Mouse (Mus musculus) hindbrain, postnatal 0 days (tissue): Measurements from ENCODE around the gene Cemip. TPM values are rescaled to one million over a fixed set of nuclear protein-coding genes. Genes with fewer than 3 reads are reported as not detected.
A peak's percentile ranks its signal among the peaks of the same experiment; 100 is the strongest.

Experiments
- ATAC-seq: fragments of 200-750 bp; cut with Nextera tagmentation; 2 replicates; pipeline ENCODE4 v1.8.0; 2017; ENCODE audit warnings: mild to moderate bottlenecking, moderate TSS enrichment, moderate library complexity
- DNase-seq: peaks from one replicate; pipeline ENCODE4 v3.0.0-alpha.2; 2015; ENCODE audit warnings: low spot score
- H3K27ac ChIP-seq: fragments of 300-500 bp; sonication (generic); 2 replicates; pipeline ENCODE4 v1.5.1; 2014; ENCODE audit warnings: mild to moderate bottlenecking
- H3K27me3 ChIP-seq: fragments of 300-500 bp; sonication (generic); 2 replicates; pipeline ENCODE4 v1.6.1; 2014; ENCODE audit warnings: low read length, mixed read lengths; ENCODE audit not compliant: insufficient read depth
- H3K36me3 ChIP-seq: fragments of 300-500 bp; sonication (generic); 2 replicates; pipeline ENCODE4 v1.6.1; 2014; ENCODE audit warnings: low read length, mixed read lengths; ENCODE audit not compliant: insufficient read depth
- H3K4me1 ChIP-seq: fragments of 300-500 bp; sonication (generic); 2 replicates; pipeline ENCODE4 v1.6.1; 2014; ENCODE audit warnings: antibody characterized with exemption, low read length, mixed read lengths; ENCODE audit not compliant: insufficient read depth
- H3K4me2 ChIP-seq: fragments of 300-500 bp; sonication (generic); 2 replicates; pipeline ENCODE4 v1.6.1; 2014; ENCODE audit warnings: low read depth, mild to moderate bottlenecking, low read length, moderate library complexity, mixed read lengths
- H3K4me3 ChIP-seq: fragments of 300-500 bp; sonication (generic); 2 replicates; pipeline ENCODE4 v1.5.1; 2014; ENCODE audit warnings: low read length
- H3K9ac ChIP-seq: fragments of 300-500 bp; sonication (generic); replicated peaks from 2 replicates; pipeline ENCODE4 v1.6.1; 2014; ENCODE audit warnings: mild to moderate bottlenecking, low read length, moderate library complexity, mixed read lengths
- H3K9me3 ChIP-seq: fragments of 300-500 bp; sonication (generic); 2 replicates; pipeline ENCODE4 v1.6.1; 2016; ENCODE audit warnings: low read length, mixed read lengths
- CTCF ChIP-seq: IDR thresholded peaks from 2 replicates; pipeline ENCODE4 v1.5.1; 2016; ENCODE audit warnings: antibody characterized with exemption, control low read depth, low read depth
- WGBS: fragments of 180-500 bp; shearing (Covaris S2); extraction: QIAGEN DNeasy Blood & Tissue Kit; methylation state at CpG from one replicate; pipeline ENCODE4 v1.1.7; 2014; 5-methylcytosine and 5-hydroxymethylcytosine counted together
- polyA plus RNA-seq: library from polyadenylated mRNA; unstranded; fragments of >200 nt; fragmentation: Nextera tagmentation; extraction: Ambion mirVana; gene quantifications from 2 replicates; pipeline ENCODE4 v1.2.1, GENCODE M21; 2015
- total RNA-seq: library from RNA; depleted of rRNA; stranded (reverse); fragments of >200 nt; gene quantifications from 2 replicates; pipeline ENCODE4 v1.2.3, GENCODE M21; 2014

Gene Cemip
- total and polyA plus RNA-seq, 2 experiments from 2014 or later: 1.0 to 10.3 TPM

- Histone ChIP-seq H3K4me2 (no peak overlapping the region), H3K4me3 (no peak overlapping the region), H3K9me3 (no peaks in the 10 kb centered on the region), H3K4me1 (no peaks in the 10 kb centered on the region), H3K27me3 (no peaks in the 10 kb centered on the region), H3K36me3 (no peaks in the 10 kb centered on the region), H3K9ac (no peak overlapping the region), H3K27ac (no peak overlapping the region)
- TF ChIP-seq CTCF: no peak
- ATAC-seq (no peak), DNase-seq (no peak)
- 64% methylated on average over 7 of the region's 7 CpGs for WGBS
These were observed 8.9 kb downstream of the Cemip start for GRCm38 (mm10) chr7:84077257-84078013.

- H3K4me2 ChIP-seq: no peak overlapping the region
- no peak overlapping the region for H3K27ac ChIP-seq
- H3K4me3 ChIP-seq: no peak overlapping the region
- H3K36me3 ChIP-seq: no peaks in the 10 kb centered on the region
- TF ChIP-seq CTCF: no peak
- DNase-seq: no peak
- WGBS: 60% methylated on average over 8 of the region's 8 CpGs
- H3K9ac ChIP-seq: no peak overlapping the region
- no peaks in the 10 kb centered on the region for H3K4me1 ChIP-seq
- no peaks in the 10 kb centered on the region for H3K9me3 ChIP-seq
- H3K27me3 ChIP-seq: no peaks in the 10 kb centered on the region
- ATAC-seq: no peak
These were observed 12.0 kb downstream of the Cemip start for GRCm38 (mm10) chr7:84074266-84074665.

- Histone ChIP-seq H3K4me1 (no peaks in the 10 kb centered on the region), H3K9ac (no peak overlapping the region), H3K9me3 (no peaks in the 10 kb centered on the region), H3K27ac (no peak overlapping the region), H3K4me3 (no peak overlapping the region), H3K36me3 (no peaks in the 10 kb centered on the region), H3K27me3 (no peaks in the 10 kb centered on the region), H3K4me2 (no peak overlapping the region)
- ATAC-seq: no peak
- WGBS: 75% methylated on average over 3 of the region's 3 CpGs
- DNase-seq: no peak
- no peak for TF ChIP-seq CTCF
These were observed 12.4 kb downstream of the Cemip start for GRCm38 (mm10) chr7:84073856-84074255.

- Histone ChIP-seq H3K4me2 (no peak overlapping the region), H3K27ac (0 out of 2 replicates have a peak overlapping the region, but pooled peaks have one; percentile 32), H3K4me3 (no peak overlapping the region), H3K36me3 (no peaks in the 10 kb centered on the region), H3K9ac (no peak overlapping the region), H3K27me3 (no peaks in the 10 kb centered on the region), H3K4me1 (no peaks in the 10 kb centered on the region), H3K9me3 (no peaks in the 10 kb centered on the region)
- no peak for TF ChIP-seq CTCF
- 53% methylated on average over 5 of the region's 5 CpGs for WGBS
- DNase-seq (peak; percentile 34), ATAC-seq (peak; percentile 66)
These were observed 17.4 kb downstream of the Cemip start for GRCm38 (mm10) chr7:84068931-84069330.

- Histone ChIP-seq H3K36me3 (no peaks in the 10 kb centered on the region), H3K27me3 (no peaks in the 10 kb centered on the region), H3K4me2 (no peak overlapping the region), H3K9me3 (no peaks in the 10 kb centered on the region), H3K4me3 (no peak overlapping the region), H3K27ac (no peak overlapping the region), H3K4me1 (no peaks in the 10 kb centered on the region), H3K9ac (no peak overlapping the region)
- WGBS: 91% methylated on average over 7 of the region's 7 CpGs
- TF ChIP-seq CTCF: no peak
- DNase-seq: no peak
- ATAC-seq: no peak
These were observed 26.5 kb downstream of the Cemip start for GRCm38 (mm10) chr7:84059799-84060198.

- Histone ChIP-seq H3K27ac (no peak overlapping the region), H3K4me3 (no peak overlapping the region), H3K4me1 (no peaks in the 10 kb centered on the region), H3K9ac (no peak overlapping the region), H3K27me3 (no peaks in the 10 kb centered on the region), H3K4me2 (no peak overlapping the region), H3K36me3 (no peaks in the 10 kb centered on the region), H3K9me3 (no peaks in the 10 kb centered on the region)
- ATAC-seq (peak; percentile 67; the same call in 1 of the 2 replicates), DNase-seq (peak; percentile 41)
- TF ChIP-seq CTCF: no peak
- WGBS: 68% methylated on average over 7 of the region's 7 CpGs
These were observed 30.2 kb downstream of the Cemip start for GRCm38 (mm10) chr7:84055961-84056629.

- DNase-seq (no peak), ATAC-seq (no peak)
- H3K4me1 ChIP-seq: no peaks in the 10 kb centered on the region
- TF ChIP-seq CTCF: no peak
- H3K27ac ChIP-seq: no peak overlapping the region
- no peak overlapping the region for H3K4me2 ChIP-seq
- H3K9ac ChIP-seq: no peak overlapping the region
- no peak overlapping the region for H3K4me3 ChIP-seq
- WGBS: 94% methylated on average over 7 of the region's 7 CpGs
- no peaks in the 10 kb centered on the region for H3K36me3 ChIP-seq
- no peaks in the 10 kb centered on the region for H3K9me3 ChIP-seq
- H3K27me3 ChIP-seq: no peaks in the 10 kb centered on the region
These were observed 32.4 kb downstream of the Cemip start for GRCm38 (mm10) chr7:84053856-84054255.
